Mouse (Mus musculus): ENCODE data around the gene Smu1. TPM values are rescaled to one million over a fixed set of nuclear protein-coding genes. Genes with fewer than 3 reads are reported as not detected.

The Smu1 gene
- 71.2 and 73.2 TPM in 2 replicates for polyA plus RNA-seq (2015; fragmentation: Nextera tagmentation; extraction: Ambion mirVana)

GRCm38 (mm10) chr4:40757780-40758420, at the start of gene Smu1:
TSS of gene Smu1 (minus strand) at chr4:40757923.

GRCm38 (mm10) chr4:40722011-40722666, 35.6 kb downstream of the Smu1 start, which contains the start of gene Dnaja1:
TSS of gene Dnaja1 (plus strand) at chr4:40722150.

GRCm38 (mm10) chr4:40702797-40703709, 54.7 kb downstream of the Smu1 start, which contains the start of gene Aptx:
TSS of gene Aptx (minus strand) at chr4:40703194.

MicroRNA genes within 50 kb of the gene (microRNA counts, 519-probe panel; counts per million panel counts)
- 296 counts per million, percentile 58 among the panel's probes with 10 or more counts for microRNA mmu-miR-207

Small RNAs within 50 kb of the gene (microRNA-seq; reads per million reads assigned to microRNA genes)
- 0 reads per million in 2 experiments for gene Mir207

Other genes starting within 250 kb of the Smu1 start
- gene Aptx, start 54.7 kb downstream of the Smu1 start, polyA plus RNA-seq (2015; fragmentation: Nextera tagmentation; extraction: Ambion mirVana), result 20.4 and 23.8 TPM in 2 replicates
- gene Dnaja1, start 35.8 kb downstream of the Smu1 start, polyA plus RNA-seq (2015; fragmentation: Nextera tagmentation; extraction: Ambion mirVana), result 154 and 181 TPM in 2 replicates
- gene B4galt1, start 96.1 kb upstream of the Smu1 start, polyA plus RNA-seq (2015; fragmentation: Nextera tagmentation; extraction: Ambion mirVana), result 47.1 and 49.8 TPM in 2 replicates
- gene Spink4, start 162.1 kb upstream of the Smu1 start, polyA plus RNA-seq (2015; fragmentation: Nextera tagmentation; extraction: Ambion mirVana), result not detected in 2 replicates
- gene Bag1, start 190.4 kb upstream of the Smu1 start, polyA plus RNA-seq (2015; fragmentation: Nextera tagmentation; extraction: Ambion mirVana), result 224 and 294 TPM in 2 replicates
- gene Chmp5, start 190.5 kb upstream of the Smu1 start, polyA plus RNA-seq (2015; fragmentation: Nextera tagmentation; extraction: Ambion mirVana), result 64.2 and 76.5 TPM in 2 replicates
- gene Nfx1, start 213.0 kb upstream of the Smu1 start, polyA plus RNA-seq (2015; fragmentation: Nextera tagmentation; extraction: Ambion mirVana), result 29.7 and 31.7 TPM in 2 replicates